Mouse (Mus musculus): Measurements from ENCODE around the gene Htr3a. TPM values are rescaled to one million over a fixed set of nuclear protein-coding genes. Genes with fewer than 3 reads are reported as not detected.

The Htr3a gene
- polyA plus RNA-seq (2017; shearing (Covaris generic)) = not detected

DNA sequence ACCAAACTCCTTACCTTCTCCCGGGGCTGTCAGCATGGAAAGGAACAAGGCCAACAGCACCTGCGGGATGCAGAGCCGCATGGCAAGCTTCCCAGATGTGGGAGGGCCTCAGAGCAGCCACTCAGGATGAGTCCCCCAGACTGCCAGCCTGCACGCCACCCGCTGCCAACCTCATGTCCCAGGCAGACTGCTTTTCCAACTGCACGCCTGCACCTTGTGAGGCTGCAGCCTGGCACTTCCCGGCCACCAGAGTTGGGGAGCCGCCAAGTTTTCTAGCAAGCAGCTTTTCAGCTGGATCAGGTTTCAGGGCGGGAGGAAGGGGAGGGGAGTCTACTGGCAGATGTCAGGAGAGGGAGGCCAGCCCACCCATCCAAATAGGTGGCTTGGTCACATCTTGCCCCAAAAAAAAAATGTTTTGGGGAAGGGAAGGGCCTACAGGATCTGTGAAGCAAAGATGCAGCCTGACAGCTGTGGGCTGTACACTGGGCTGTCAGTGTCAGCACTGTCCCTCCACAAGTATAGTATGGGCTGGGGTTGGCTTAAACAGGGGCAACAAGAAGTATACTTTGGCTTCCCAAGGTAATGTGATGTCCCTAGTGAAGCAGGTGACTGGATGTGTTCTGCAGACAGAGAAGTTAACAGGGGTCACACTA, at the start of gene Htr3a:
Gene Htr3a (minus strand): TSS at position 215 of the 653 bp plus-strand sequence.
- ATAC-seq = no peak

- ATAC-seq = no peak
Observed at GRCm38 (mm10) chr9:48947565-48947964, 36.7 kb upstream of the Htr3a start.

DNA sequence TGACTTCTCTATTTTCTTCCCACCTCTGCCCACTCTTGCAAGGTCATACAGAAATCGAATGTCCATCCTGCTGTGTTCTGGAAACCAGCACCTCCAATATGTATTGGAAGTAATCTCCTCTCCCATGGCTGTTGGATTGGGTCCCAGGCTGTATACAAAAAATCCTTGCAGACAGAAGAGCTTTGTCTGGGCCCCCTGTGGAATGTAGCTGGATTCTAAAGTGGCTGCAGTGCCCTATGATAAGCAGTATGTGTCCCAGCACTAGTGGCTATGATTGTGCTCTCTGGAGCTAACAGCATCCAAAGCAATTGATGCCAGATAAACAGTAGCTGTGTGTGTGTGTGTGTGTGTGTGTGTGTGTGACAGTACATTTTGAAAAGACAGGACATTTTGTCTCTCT, 31.4 kb upstream of the Htr3a start:
- ATAC-seq = no peak

DNA sequence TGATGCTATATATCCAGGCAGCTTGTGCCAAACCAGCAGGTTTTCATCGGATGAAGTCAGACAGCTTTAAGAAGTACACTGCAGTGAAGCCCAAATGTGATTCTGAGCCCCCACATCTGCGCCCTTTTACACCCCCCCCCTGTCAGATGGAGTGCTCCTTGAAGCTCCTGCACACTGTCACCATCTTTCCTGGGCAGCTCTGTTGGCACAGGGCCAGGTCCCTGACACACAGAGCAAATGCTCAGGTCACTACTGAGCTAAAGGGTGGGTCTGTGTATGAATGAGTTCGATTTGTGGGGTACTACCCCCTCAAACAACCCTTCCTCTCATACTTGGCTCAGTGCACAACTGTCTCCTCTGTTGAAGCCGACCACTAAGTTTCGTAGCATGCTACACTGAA, 18.5 kb upstream of the Htr3a start:
- no peak for ATAC-seq

DNA sequence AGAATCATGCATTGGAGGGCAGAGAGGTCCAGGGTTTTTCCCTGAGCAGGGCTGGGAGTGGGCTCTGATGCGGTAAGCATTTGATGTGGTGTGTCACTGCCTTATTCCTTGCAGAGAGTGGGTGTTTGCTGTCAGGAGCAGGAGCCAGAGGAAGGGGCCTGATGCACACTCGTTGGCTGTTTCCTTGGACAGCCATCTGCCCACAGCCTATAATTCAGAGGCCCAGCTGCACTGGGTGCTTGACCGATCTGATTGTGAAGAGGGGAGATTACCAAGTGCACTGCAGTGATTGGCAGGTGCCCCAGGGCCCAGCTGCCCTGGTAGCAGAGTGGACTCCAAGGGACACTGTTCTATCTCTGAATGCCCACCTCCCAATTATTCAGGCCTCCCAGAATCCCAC, 17.9 kb upstream of the Htr3a start:
- no peak for ATAC-seq

DNA sequence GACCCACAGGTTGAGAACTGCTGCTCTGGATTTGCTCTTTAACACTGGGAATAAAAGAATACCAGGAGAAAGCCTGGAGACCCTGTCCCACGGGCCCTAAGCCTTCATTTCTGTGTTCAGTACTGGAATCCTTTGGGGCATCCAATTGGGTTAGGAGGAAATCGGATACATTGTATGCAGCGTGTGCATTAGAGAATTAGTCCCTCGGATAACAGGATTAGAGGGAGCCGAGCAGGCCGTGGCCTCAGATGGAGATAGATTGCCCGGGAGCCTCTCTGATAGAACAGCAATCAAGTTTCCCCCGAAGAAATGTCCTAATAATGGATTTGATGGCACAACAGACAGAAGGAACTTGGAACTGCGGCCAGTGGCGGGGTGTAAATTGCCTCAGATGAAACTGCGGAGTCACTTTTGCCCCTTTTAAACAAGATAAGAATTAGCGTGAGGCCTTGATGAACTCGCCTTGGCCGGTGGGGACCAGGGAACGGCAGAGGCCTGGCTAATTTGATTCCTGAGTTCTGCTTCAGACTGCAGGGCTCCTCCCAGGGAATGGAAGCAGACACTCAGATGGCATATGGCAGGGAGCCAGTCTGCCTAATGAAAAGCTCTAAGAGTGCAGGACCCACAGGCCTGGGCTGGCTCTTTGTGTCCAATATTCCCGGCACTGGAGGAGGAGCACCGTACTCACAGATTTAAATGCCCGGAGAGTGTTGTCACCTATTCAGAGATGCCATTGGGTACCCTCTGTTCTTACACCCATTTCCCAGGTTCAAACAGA, 5.3 kb upstream of the Htr3a start:
- no peak for ATAC-seq

GRCm38 (mm10) chr9:48904421-48904820, 6.5 kb downstream of the Htr3a start:
- no peak for ATAC-seq

- no peak for ATAC-seq
Observed at GRCm38 (mm10) chr9:48903766-48904165, 7.1 kb downstream of the Htr3a start.

GRCm38 (mm10) chr9:48898551-48898950, 12.3 kb downstream of the Htr3a start:
- no peak for ATAC-seq

DNA sequence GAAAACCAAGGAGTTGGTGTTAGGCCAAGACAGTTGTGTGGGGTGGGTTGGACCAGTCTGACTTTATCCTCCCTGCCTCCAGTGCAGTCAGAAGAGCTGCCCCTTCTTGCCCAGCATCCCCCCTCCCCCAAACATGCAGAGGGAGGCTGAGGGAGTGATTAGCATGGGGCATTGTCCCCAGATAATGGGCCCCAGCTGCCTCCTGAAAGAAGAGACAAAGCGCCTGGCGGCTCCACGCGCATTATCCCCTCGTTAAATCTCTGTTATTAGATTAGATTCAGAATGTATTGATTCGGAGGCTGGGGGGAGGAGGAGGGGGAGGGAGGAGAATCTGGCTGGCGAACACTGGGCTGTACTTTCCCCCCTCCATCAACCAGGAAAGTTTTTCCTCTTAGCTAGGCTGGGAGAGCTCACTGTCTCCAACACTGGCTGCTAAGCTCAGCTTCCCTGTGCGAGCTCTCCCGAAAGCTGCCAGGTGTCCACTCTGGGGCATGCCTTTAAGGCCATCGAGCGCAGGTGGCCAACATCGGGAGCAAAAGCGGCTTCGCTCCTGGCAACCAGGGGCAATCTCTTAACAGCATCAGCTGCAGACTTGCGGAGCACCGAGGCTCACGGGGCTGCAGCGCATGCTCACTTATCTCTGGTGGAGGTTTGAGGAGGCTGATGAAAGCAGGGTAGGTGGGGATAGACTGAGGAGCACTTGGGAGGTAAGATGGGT, 14.9 kb downstream of the Htr3a start:
- no peak for ATAC-seq

DNA sequence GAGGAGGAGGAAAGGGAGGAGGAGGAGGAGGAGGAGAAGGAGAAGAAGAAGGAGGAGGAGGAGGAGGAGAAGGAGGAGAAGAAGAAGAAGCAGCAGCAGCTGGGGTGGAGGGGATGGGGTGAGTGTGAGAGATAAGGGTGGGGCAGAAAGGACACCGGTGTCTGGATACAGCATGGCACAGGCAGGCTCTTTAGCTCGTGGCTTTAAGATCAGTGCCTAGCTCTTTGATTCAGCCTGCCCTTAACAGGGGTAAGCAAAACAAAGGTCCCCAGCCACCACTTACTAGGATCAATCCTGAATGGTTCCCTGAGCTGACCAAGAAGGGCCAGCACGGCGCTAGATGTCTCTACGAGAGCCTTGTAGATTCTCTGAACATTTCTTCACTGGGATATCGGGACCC, 16.1 kb downstream of the Htr3a start:
- ATAC-seq = no peak

DNA sequence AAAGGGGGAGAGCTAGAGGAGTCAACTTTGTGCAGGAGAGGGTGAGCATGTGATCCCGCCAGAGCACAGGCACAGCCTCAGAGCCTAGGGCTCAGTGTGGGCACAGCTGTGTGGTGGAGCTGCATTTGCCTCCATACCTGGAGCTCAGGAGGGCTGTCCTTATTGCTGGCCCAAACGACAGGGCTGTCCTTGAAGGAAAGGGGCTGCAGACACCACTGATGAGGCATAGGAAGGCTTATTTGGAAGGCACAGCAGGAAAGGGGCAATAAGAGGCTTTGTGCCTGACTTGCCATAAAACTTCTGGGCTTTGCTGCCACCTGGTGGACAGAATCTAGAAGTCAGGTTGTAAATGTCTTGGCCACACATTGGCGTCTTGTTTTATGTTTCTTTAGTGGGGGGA, 16.9 kb downstream of the Htr3a start:
- no peak for ATAC-seq

DNA sequence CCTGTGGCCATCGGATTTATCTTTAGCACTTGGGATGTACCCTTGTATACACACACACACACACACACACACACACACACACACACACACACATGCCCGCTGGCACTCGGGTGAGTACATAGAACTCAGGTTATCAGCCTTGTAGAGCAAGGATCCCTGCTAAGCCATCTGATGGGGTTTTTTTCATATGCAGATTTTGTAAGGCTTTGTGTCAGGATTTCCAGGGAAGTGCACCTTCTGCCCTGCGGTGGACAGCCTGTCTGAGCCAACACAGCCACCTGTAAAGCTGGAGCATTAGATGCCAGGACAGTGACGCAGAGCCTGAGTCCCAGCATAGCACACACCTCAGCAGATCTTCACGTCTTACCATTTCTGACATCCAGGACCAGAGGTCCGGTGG, 21.8 kb downstream of the Htr3a start:
- no peak for ATAC-seq

DNA sequence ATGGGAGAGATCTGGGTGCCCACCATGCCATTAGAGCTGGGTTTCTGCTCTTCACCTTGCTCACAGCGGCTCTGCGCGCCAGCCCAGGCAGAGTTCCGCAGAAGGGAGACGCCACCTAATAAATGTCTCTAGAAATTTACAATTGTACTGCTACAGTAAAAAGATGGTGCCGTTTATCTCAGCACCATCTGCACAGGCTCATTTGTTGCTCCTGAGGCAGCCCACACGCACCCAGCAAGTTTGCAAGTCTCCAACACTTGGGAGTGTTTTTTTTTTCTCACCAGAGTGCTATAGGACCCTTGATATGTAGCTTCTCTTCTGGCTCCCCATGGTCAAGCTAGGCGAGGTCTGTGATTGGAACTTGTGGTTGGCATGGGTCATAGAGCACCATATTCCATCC, 38.0 kb downstream of the Htr3a start:
- no peak for ATAC-seq

- no peak for ATAC-seq
Observed at GRCm38 (mm10) chr9:48866523-48867121, 44.3 kb downstream of the Htr3a start.

DNA sequence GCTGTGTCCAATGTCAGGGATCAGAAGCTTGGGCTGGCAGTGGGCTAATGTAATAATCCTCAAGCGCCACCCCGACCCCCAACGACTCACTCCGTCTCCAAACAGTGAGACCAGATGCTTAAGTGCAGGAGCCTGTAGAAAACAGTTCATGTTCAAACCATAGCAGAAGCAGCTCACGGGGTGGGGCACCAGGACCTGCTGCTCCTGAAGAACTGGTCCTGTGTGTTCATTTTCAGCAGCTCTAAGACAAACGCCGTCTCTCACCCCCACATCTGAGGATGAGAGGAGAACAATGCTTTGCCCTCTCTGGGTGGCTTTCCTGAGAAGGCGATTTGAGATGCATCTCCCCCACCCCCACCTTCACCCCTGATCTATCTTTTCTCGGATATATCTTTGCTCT, 45.7 kb downstream of the Htr3a start:
- no peak for ATAC-seq

DNA sequence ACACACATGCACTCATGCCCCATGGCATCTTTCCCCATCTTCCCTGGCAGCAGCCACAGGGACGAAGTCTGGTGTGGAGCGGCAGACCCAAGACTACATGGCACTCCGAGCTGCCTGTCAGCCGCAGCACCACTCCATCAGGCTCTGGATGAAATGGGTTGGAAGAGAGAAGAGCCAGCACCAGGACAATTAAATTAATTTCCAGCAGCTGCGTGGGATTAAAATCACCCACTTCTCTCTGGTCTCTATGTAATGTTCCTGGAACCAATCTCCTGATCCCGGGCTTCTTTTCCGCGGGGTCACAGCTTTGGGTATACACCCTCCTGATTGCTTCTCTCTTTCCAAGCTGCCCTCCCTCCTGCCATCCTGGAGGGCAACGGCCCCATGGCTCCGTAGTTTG, 49.4 kb downstream of the Htr3a start:
- ATAC-seq = no peak

DNA sequence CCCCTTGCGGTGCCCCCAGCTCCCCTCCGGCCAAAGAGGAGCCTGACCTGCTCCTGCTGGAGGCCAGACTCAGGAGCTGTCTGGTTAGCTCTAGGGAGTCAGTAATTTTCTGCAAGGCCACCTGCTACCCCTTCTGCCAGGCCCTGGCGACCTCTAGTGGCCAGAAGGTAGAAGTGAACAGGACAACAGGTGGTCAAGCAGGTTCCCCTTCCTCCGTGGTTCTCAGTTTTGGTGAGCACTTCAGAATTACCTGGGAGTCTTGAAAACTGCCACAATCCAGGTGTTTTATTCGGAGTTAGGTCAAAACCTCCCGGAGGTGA, 50.4 kb downstream of the Htr3a start:
- no peak for ATAC-seq

DNA sequence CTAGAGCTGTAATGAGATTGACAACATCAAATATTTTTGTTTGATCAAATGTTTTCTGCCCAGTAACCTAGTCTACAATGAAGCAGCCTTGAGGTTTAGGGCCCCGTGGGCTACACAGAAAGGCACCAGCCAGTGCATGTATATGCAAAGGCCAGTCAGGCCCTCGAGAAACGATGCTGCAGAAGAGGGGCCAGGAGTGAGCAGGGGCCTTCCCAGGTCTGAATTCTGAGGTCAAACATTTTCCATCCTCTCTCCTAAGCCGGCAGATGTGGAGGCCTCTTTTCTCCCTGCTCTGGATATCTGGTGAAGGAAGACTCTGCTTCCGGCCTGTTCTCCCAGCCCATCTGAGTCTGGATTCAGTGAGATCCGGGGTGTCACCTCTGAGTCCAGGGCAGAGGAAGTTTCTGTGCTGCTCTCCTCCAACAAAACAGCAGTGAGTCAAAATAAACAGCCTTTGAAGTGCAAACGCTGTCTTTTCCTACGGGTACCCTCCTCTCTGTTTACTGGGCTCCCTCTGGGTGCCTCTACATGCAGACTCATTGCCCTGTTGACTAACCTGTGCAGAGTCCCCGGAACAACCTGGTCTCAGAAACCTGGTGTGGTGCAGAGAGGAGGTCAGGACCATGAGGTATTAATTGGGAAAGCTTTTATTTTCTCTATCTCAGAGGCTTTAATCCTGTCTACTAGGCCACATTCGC, 50.9 kb downstream of the Htr3a start:
- no peak for ATAC-seq

- ATAC-seq = no peak
Observed at GRCm38 (mm10) chr9:48857944-48858343, 53.0 kb downstream of the Htr3a start.

- no peak for ATAC-seq
Observed at GRCm38 (mm10) chr9:48856240-48856639, 54.7 kb downstream of the Htr3a start.

- no peak for ATAC-seq
Observed at GRCm38 (mm10) chr9:48849531-48849930, 61.4 kb downstream of the Htr3a start.

Data from inflammation-experienced regulatory T-cells, adult 6 months (primary cell).